Mouse (Mus musculus) heart, adult 2 months (tissue): ENCODE measurements around the gene Slc6a6. TPM values are rescaled to one million over a fixed set of nuclear protein-coding genes. Genes with fewer than 3 reads are reported as not detected.
A peak's percentile ranks its signal among the peaks of the same experiment; 100 is the strongest.

ENCODE experiments used
- DNase-seq, 2 experiments: peaks; one replicate each; pipeline ENCODE4 v3.0.0; 2021
- H3K27ac ChIP-seq: fragments of 200-600 bp; 2 replicates; pipeline ENCODE4 v1.8.1; 2022
- H3K27me3 ChIP-seq: fragments of 200-500 bp; 2 replicates; pipeline ENCODE4 v1.6.1; 2012; ENCODE audit warnings: mild to moderate bottlenecking, low read length, inconsistent platforms, mixed read lengths; ENCODE audit not compliant: control insufficient read depth, insufficient read depth
- H3K36me3 ChIP-seq: fragments of 200-500 bp; 2 replicates; pipeline ENCODE4 v1.6.1; 2012; ENCODE audit warnings: low read length, inconsistent platforms; ENCODE audit not compliant: control insufficient read depth, insufficient read depth
- H3K4me1 ChIP-seq: fragments of 200-500 bp; 2 replicates; pipeline ENCODE4 v1.6.1; 2011; ENCODE audit warnings: low read length; ENCODE audit not compliant: control insufficient read depth, insufficient read depth
- H3K4me3 ChIP-seq: fragments of 200-600 bp; 2 replicates; pipeline ENCODE4 v1.8.1; 2022
- H3K79me2 ChIP-seq: fragments of 200-500 bp; replicated peaks from 2 replicates; pipeline ENCODE4 v1.6.1; 2012; ENCODE audit warnings: mild to moderate bottlenecking, inconsistent platforms, low read length, moderate library complexity, mixed read lengths; ENCODE audit not compliant: control insufficient read depth, insufficient read depth
- H3K9ac ChIP-seq: fragments of 200-500 bp; 2 replicates; pipeline ENCODE4 v1.6.1; 2012; ENCODE audit warnings: low read depth, mild to moderate bottlenecking, control low read depth, inconsistent platforms, low read length, mixed read lengths
- CTCF ChIP-seq: fragments of 200-600 bp; IDR thresholded peaks from 2 replicates; pipeline ENCODE4 v1.8.1; 2022; ENCODE audit warnings: antibody characterized with exemption, mild to moderate bottlenecking, moderate library complexity
- EP300 ChIP-seq: fragments of 200-500 bp; IDR thresholded peaks from 2 replicates; pipeline ENCODE4 v1.6.1; 2011; ENCODE audit warnings: low read depth, low read length, control low read depth; ENCODE audit not compliant: insufficient read depth
- POLR2A ChIP-seq: fragments of 200-500 bp; IDR thresholded peaks from 2 replicates; pipeline ENCODE4 v1.6.1; 2011; ENCODE audit warnings: mild to moderate bottlenecking, low read depth, low read length, control low read depth; ENCODE audit not compliant: insufficient read depth
- WGBS: fragments of 180-500 bp; shearing (Covaris S2); methylation state at CpG from one replicate; pipeline ENCODE4 v1.1.7; 2018; 5-methylcytosine and 5-hydroxymethylcytosine counted together
- intact Hi-C: fragments of 180-260 bp; cut with DNase I; formaldehyde crosslinking; loops from one replicate; pipeline ENCODE4 v1.15.1; 2025
- polyA plus RNA-seq: library from polyadenylated mRNA; depleted of rRNA; stranded (reverse); fragments of >200 nt; gene quantifications from 2 replicates; pipeline ENCODE4 v1.2.3, GENCODE M21; 2012
- total RNA-seq, 2 experiments: library from RNA; stranded (reverse); gene quantifications; 2 replicates each; pipeline ENCODE4 v1.2.3; 2021

The Slc6a6 gene
- total and polyA plus RNA-seq, 3 experiments: 56.4 to 96.9 (median 86.2) TPM

GRCm38 (mm10) chr6:91721215-91721701 lies 37.4 kb downstream of the Slc6a6 start:
- no peak overlapping the region for H3K4me3 ChIP-seq
- TF ChIP-seq POLR2A (0 out of 2 replicates have a peak, but pooled peaks have one; percentile 2), EP300 (peak; percentile 77), CTCF (no peak)
- H3K79me2 ChIP-seq: 0 out of 2 replicates have a peak, but pooled peaks cover 2% of the 10 kb centered on the region
- no peaks in the 10 kb centered on the region for H3K27me3 ChIP-seq
- H3K27ac ChIP-seq: peak overlapping the region; percentile 83; the same call in 1 of the 2 replicates
- H3K4me1 ChIP-seq: peaks cover 40% of the 10 kb centered on the region
- peak; percentile 68 to 85 for DNase-seq
- peaks cover 27% of the 10 kb centered on the region for H3K36me3 ChIP-seq
- intact Hi-C loops: loop anchor here (1.0 kb wide), 1 partner anchor 17 kb away; no protein-coding TSS in a partner anchor
- 51% methylated on average over 12 of the region's 12 CpGs for WGBS
- H3K9ac ChIP-seq: no peak overlapping the region

DNA sequence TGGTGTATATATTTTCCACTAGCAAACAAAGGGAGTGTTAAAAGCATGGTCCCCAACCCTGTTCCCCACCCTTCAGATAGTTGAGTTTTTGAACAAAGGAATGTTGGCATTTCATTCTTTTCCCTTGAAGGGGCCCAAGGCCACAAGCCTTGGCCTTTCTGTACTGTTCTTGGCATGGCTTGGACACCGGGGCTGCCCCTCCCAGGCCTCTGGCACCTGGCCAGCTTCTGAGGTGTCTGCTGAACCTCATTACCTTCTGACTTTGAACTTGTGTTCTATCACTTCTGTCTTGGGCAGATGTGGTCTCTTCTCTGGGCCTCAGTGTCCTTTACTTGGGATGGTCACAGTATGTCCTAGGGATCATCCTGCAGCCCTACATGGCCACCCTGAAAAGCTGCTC lies 43.5 kb downstream of the Slc6a6 start:
- intact Hi-C loops: no loop called here
- H3K9ac ChIP-seq: no peak overlapping the region
- H3K36me3 ChIP-seq: peaks cover 39% of the 10 kb centered on the region
- H3K79me2 ChIP-seq: no peaks in the 10 kb centered on the region
- peaks cover 33% of the 10 kb centered on the region for H3K4me1 ChIP-seq
- peak; percentile 54 to 61 for DNase-seq
- H3K27me3 ChIP-seq: no peaks in the 10 kb centered on the region
- H3K27ac ChIP-seq: peak overlapping the region; percentile 61
- H3K4me3 ChIP-seq: no peak overlapping the region
- no peak for TF ChIP-seq CTCF
- no peak for TF ChIP-seq POLR2A
- 30% methylated on average over 1 of the region's 1 CpGs for WGBS

GRCm38 (mm10) chr6:91728939-91729619 lies 45.2 kb downstream of the Slc6a6 start:
- 42% methylated on average over 6 of the region's 6 CpGs for WGBS
- Histone ChIP-seq H3K9ac (peak overlapping the region; percentile 19), H3K4me1 (peaks cover 32% of the 10 kb centered on the region), H3K4me3 (no peak overlapping the region), H3K27me3 (no peaks in the 10 kb centered on the region), H3K27ac (peak overlapping the region; percentile 73), H3K36me3 (peaks cover 33% of the 10 kb centered on the region), H3K79me2 (no peaks in the 10 kb centered on the region)
- DNase-seq: peak; percentile 38 to 49
- TF ChIP-seq EP300 (no peak), POLR2A (no peak), CTCF (no peak)
- intact Hi-C loops: loop anchor here (2.0 kb wide), 1 partner anchor 44 kb away; the partner anchor contains the start of gene Slc6a6

DNA sequence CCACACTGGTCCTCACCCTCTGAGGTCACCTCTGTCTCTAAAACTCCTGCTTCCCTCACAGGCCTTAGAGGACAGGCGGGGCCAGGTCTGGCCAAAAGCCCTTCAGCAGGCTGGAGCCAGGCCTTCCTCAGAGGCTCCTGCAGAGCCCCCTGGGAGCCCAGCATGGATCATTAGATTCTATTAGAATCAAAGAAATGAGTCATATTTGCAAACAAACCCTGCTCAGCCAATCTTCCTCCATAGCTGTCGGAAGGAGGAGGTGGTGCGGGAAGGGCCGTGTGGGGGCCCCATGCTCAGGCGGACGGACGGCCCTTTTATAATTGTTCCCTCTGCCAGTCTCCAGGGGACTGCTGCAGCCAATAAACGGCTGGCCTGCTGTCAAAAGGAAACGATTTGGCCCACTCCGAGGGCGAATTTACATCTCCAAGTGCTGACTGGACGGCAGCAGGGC lies 45.8 kb downstream of the Slc6a6 start:
- peak; percentile 88 to 92 for DNase-seq
- intact Hi-C loops: loop anchor here (2.0 kb wide), 1 partner anchor 45 kb away; the partner anchor contains the start of gene Slc6a6
- Histone ChIP-seq H3K36me3 (peaks cover 33% of the 10 kb centered on the region), H3K4me1 (peaks cover 29% of the 10 kb centered on the region), H3K27ac (peak overlapping the region; percentile 73), H3K4me3 (no peak overlapping the region), H3K79me2 (no peaks in the 10 kb centered on the region), H3K27me3 (no peaks in the 10 kb centered on the region), H3K9ac (no peak overlapping the region)
- 7% methylated on average over 12 of the region's 12 CpGs for WGBS
- TF ChIP-seq CTCF: no peak
- TF ChIP-seq POLR2A: no peak
- peak; percentile 95 for TF ChIP-seq EP300

- Histone ChIP-seq H3K36me3 (peaks cover 33% of the 10 kb centered on the region), H3K79me2 (no peaks in the 10 kb centered on the region), H3K4me3 (no peak overlapping the region), H3K4me1 (peaks cover 38% of the 10 kb centered on the region), H3K27me3 (no peaks in the 10 kb centered on the region), H3K9ac (no peak overlapping the region), H3K27ac (no peak overlapping the region)
- DNase-seq: no peak
- intact Hi-C loops: no loop called here
- TF ChIP-seq CTCF (no peak), EP300 (no peak), POLR2A (no peak)
- WGBS: 61% methylated on average over 11 of the region's 11 CpGs
Measured at GRCm38 (mm10) chr6:91732138-91732537, 48.3 kb downstream of the Slc6a6 start.

- peaks cover 27% of the 10 kb centered on the region for H3K36me3 ChIP-seq
- no peak overlapping the region; the same call in 1 of the 2 replicates for H3K9ac ChIP-seq
- DNase-seq: peak; percentile 70 to 80
Measured at GRCm38 (mm10) chr6:91736471-91736870, 52.6 kb downstream of the Slc6a6 start.

More at GRCm38 (mm10) chr6:91736471-91736870, 52.6 kb downstream of the Slc6a6 start:
- WGBS: 33% methylated on average over 5 of the region's 5 CpGs
- peak; percentile 87 for TF ChIP-seq EP300
- no peak for TF ChIP-seq POLR2A
- peak; percentile 36 for TF ChIP-seq CTCF
- no peaks in the 10 kb centered on the region; the same call in 1 of the 2 replicates for H3K79me2 ChIP-seq
- intact Hi-C loops: loop anchor here (2.0 kb wide), 1 partner anchor 22 kb away; no protein-coding TSS in a partner anchor
- H3K4me3 ChIP-seq: no peak overlapping the region
- no peaks in the 10 kb centered on the region for H3K27me3 ChIP-seq
- H3K27ac ChIP-seq: peak overlapping the region; percentile 84
- peaks cover 31% of the 10 kb centered on the region for H3K4me1 ChIP-seq
